Comparison of ENCODE assay signal across 32 mouse cellular contexts in the genomic region with DNA sequence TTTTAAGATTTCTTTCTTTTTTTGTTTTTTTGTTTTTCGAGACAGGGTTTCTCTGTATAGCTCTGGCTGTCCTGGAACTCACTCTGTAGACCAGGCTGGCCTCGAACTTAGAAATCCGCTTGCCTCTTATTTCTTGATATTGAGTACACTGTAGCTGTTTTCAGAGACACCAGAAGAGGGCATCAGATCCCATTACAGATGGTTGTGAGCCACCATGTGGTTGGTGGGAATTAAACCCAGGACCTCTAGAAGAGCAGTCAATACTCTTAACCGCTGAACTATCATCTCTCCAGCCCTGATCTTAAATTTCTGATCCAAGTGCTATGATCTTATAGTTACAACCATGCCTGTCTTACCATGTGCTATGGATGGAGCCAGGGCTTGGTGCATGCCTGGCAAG. TPM values are rescaled to one million over a fixed set of nuclear protein-coding genes. Genes with fewer than 3 reads are reported as not detected.
"Had no signal": no experiment of that assay in that cellular context is flagged by ENCODE, and none has a peak within 500 bp of the region (broad histone marks: within the 10 kb centered on the region; RNA-seq: fewer than 3 reads in every experiment).

No protein-coding gene starts in this region.

RNA-seq across cellular contexts. Expression of a gene that starts 36.0 kb away (rescaled TPM):
- total RNA-seq: gastrocnemius, postnatal 10 days; gastrocnemius, postnatal 25 days; gastrocnemius, postnatal 4 days; granulocyte monocyte progenitor cell, adult 5-6 weeks; heart, adult 2 months; heart, postnatal 14 days; heart, postnatal 36 days; hematopoietic stem cell, adult 5-6 weeks; hindbrain, postnatal 0 days; layer of hippocampus, adult 8-10 months; layer of hippocampus, postnatal 14 days; layer of hippocampus, postnatal 36 days; left cerebral cortex, adult 18-20 months; left cerebral cortex, adult 8-10 months; left cerebral cortex, postnatal 10 days; left cerebral cortex, postnatal 25 days; left cerebral cortex, postnatal 4 days had no signal
- polyA plus RNA-seq: heart, adult 2 months; heart, embryonic 11.5 days; heart, embryonic 13.5 days; heart, embryonic 15.5 days; heart, postnatal 0 days; hindbrain, embryonic 11.5 days; hindbrain, embryonic 13.5 days; hindbrain, embryonic 15.5 days; hindbrain, postnatal 0 days; intestine, embryonic 14.5 days; intestine, embryonic 16.5 days; kidney, embryonic 14.5 days; limb, embryonic 11.5 days; limb, embryonic 15.5 days; liver, embryonic 11.5 days; liver, embryonic 13.5 days; liver, embryonic 16.5 days had no signal
